Mouse (Mus musculus) limb, embryonic 10.5 days (tissue): Measurements from ENCODE around the gene Supt5. TPM values are rescaled to one million over a fixed set of nuclear protein-coding genes. Genes with fewer than 3 reads are reported as not detected.

ENCODE experiments used
- DNase-seq: peaks from one replicate; pipeline ENCODE4 v3.0.0-alpha.2; 2017; ENCODE audit warnings: low spot score
- H3K27ac ChIP-seq: fragments of 300-500 bp; sonication (generic); 2 replicates; pipeline ENCODE4 v1.5.1; 2016; ENCODE audit warnings: mild to moderate bottlenecking
- H3K27me3 ChIP-seq: fragments of 300-500 bp; sonication (generic); 2 replicates; pipeline ENCODE4 v1.6.1; 2016; ENCODE audit warnings: low read depth, mild to moderate bottlenecking; ENCODE audit not compliant: poor library complexity, severe bottlenecking
- H3K36me3 ChIP-seq: fragments of 300-500 bp; sonication (generic); 2 replicates; pipeline ENCODE4 v1.6.1; 2016; ENCODE audit warnings: mild to moderate bottlenecking, moderate library complexity
- H3K4me1 ChIP-seq: fragments of 300-500 bp; sonication (generic); 2 replicates; pipeline ENCODE4 v1.6.1; 2016
- H3K4me3 ChIP-seq: fragments of 300-500 bp; sonication (generic); 2 replicates; pipeline ENCODE4 v1.5.1; 2016; ENCODE audit warnings: mild to moderate bottlenecking, moderate library complexity
- H3K9me3 ChIP-seq: fragments of 300-500 bp; sonication (generic); replicated peaks from 2 replicates; pipeline ENCODE4 v1.6.1; 2016; ENCODE audit warnings: mild to moderate bottlenecking
- WGBS: fragments of 180-500 bp; shearing (Covaris S2); methylation state at CpG from one replicate; pipeline ENCODE4 v1.1.7; 2016; 5-methylcytosine and 5-hydroxymethylcytosine counted together
- polyA plus RNA-seq: library from polyadenylated mRNA; unstranded; fragments of >200 nt; fragmentation: Nextera tagmentation; extraction: Ambion mirVana; gene quantifications from 2 replicates; pipeline ENCODE4 v1.2.1, GENCODE M21; 2016

Supt5 gene
- polyA plus RNA-seq, 1 experiment from 2014 or later: 123 TPM

- WGBS: under 1% methylated on average over 42 of the region's 43 CpGs
- peak overlapping the region; percentile 98 for H3K27ac ChIP-seq
- peaks cover 39% of the 10 kb centered on the region for H3K36me3 ChIP-seq
- H3K9me3 ChIP-seq: no peaks in the 10 kb centered on the region
- H3K4me1 ChIP-seq: peaks cover 49% of the 10 kb centered on the region
- peak; percentile 81 for DNase-seq
- no peaks in the 10 kb centered on the region for H3K27me3 ChIP-seq
- peak overlapping the region; percentile 82 for H3K4me3 ChIP-seq
Observed at GRCm38 (mm10) chr7:28371514-28371989, 33.0 kb upstream of the Supt5 start.

GRCm38 (mm10) chr7:28370977-28371513, 32.5 kb upstream of the Supt5 start:
- no peak for DNase-seq
- Histone ChIP-seq H3K27ac (peak overlapping the region; percentile 98), H3K27me3 (no peaks in the 10 kb centered on the region), H3K9me3 (no peaks in the 10 kb centered on the region), H3K36me3 (peaks cover 44% of the 10 kb centered on the region), H3K4me1 (peaks cover 44% of the 10 kb centered on the region), H3K4me3 (peak overlapping the region; percentile 82)
- WGBS: 12% methylated on average over 11 of the region's 11 CpGs

GRCm38 (mm10) chr7:28370051-28370450, 31.5 kb upstream of the Supt5 start:
- Histone ChIP-seq H3K9me3 (no peaks in the 10 kb centered on the region), H3K27me3 (no peaks in the 10 kb centered on the region), H3K4me3 (peak overlapping the region; percentile 82), H3K36me3 (peaks cover 54% of the 10 kb centered on the region), H3K4me1 (peaks cover 37% of the 10 kb centered on the region), H3K27ac (peak overlapping the region; percentile 42; the same call in 1 of the 2 replicates)
- 94% methylated on average over 14 of the region's 14 CpGs for WGBS
- no peak for DNase-seq

- peak overlapping the region; percentile 18; the same call in 1 of the 2 replicates for H3K4me3 ChIP-seq
- 93% methylated on average over 16 of the region's 16 CpGs for WGBS
Observed at GRCm38 (mm10) chr7:28368276-28368920, 29.9 kb upstream of the Supt5 start.

GRCm38 (mm10) chr7:28367663-28368275, 29.2 kb upstream of the Supt5 start:
- 92% methylated on average over 16 of the region's 16 CpGs for WGBS
- H3K36me3 ChIP-seq: peaks cover 77% of the 10 kb centered on the region
- H3K4me1 ChIP-seq: peaks cover 27% of the 10 kb centered on the region
- H3K9me3 ChIP-seq: no peaks in the 10 kb centered on the region
- no peaks in the 10 kb centered on the region for H3K27me3 ChIP-seq
- DNase-seq: no peak
- no peak overlapping the region for H3K27ac ChIP-seq
- no peak overlapping the region for H3K4me3 ChIP-seq

More at GRCm38 (mm10) chr7:28368276-28368920, 29.9 kb upstream of the Supt5 start:
- H3K27me3 ChIP-seq: no peaks in the 10 kb centered on the region
- no peak overlapping the region for H3K27ac ChIP-seq
- H3K36me3 ChIP-seq: peaks cover 71% of the 10 kb centered on the region
- H3K9me3 ChIP-seq: no peaks in the 10 kb centered on the region
- no peak for DNase-seq
- H3K4me1 ChIP-seq: peaks cover 27% of the 10 kb centered on the region

- H3K9me3 ChIP-seq: no peaks in the 10 kb centered on the region
- DNase-seq: no peak
- peaks cover 92% of the 10 kb centered on the region for H3K36me3 ChIP-seq
- H3K4me3 ChIP-seq: no peak overlapping the region
- WGBS: 90% methylated on average over 16 of the region's 16 CpGs
- H3K27ac ChIP-seq: no peak overlapping the region
- H3K4me1 ChIP-seq: peaks cover 12% of the 10 kb centered on the region
- H3K27me3 ChIP-seq: no peaks in the 10 kb centered on the region
Observed at GRCm38 (mm10) chr7:28362441-28363060, 24.0 kb upstream of the Supt5 start.

GRCm38 (mm10) chr7:28361647-28362341, 23.2 kb upstream of the Supt5 start:
- Histone ChIP-seq H3K9me3 (no peaks in the 10 kb centered on the region), H3K27ac (no peak overlapping the region), H3K27me3 (no peaks in the 10 kb centered on the region), H3K4me1 (peaks cover 19% of the 10 kb centered on the region), H3K36me3 (peaks cover 85% of the 10 kb centered on the region), H3K4me3 (no peak overlapping the region)
- no peak for DNase-seq
- 96% methylated on average over 20 of the region's 20 CpGs for WGBS

- H3K9me3 ChIP-seq: no peaks in the 10 kb centered on the region
- H3K36me3 ChIP-seq: peaks cover 78% of the 10 kb centered on the region
- 94% methylated on average over 6 of the region's 6 CpGs for WGBS
- peaks cover 24% of the 10 kb centered on the region for H3K4me1 ChIP-seq
- no peak for DNase-seq
- no peak overlapping the region for H3K4me3 ChIP-seq
- H3K27me3 ChIP-seq: no peaks in the 10 kb centered on the region
- no peak overlapping the region for H3K27ac ChIP-seq
Observed at GRCm38 (mm10) chr7:28360291-28360690, 21.7 kb upstream of the Supt5 start.

GRCm38 (mm10) chr7:28359854-28360253, 21.3 kb upstream of the Supt5 start:
- H3K36me3 ChIP-seq: peaks cover 78% of the 10 kb centered on the region
- no peaks in the 10 kb centered on the region for H3K27me3 ChIP-seq
- WGBS: 91% methylated on average over 10 of the region's 10 CpGs
- no peak overlapping the region for H3K4me3 ChIP-seq
- no peak overlapping the region for H3K27ac ChIP-seq
- DNase-seq: no peak
- no peaks in the 10 kb centered on the region for H3K9me3 ChIP-seq
- H3K4me1 ChIP-seq: peaks cover 24% of the 10 kb centered on the region

- Histone ChIP-seq H3K36me3 (peaks cover 77% of the 10 kb centered on the region), H3K27ac (peak overlapping the region; percentile 70; the same call in 1 of the 2 replicates), H3K4me3 (no peak overlapping the region), H3K4me1 (peaks cover 24% of the 10 kb centered on the region), H3K27me3 (no peaks in the 10 kb centered on the region), H3K9me3 (no peaks in the 10 kb centered on the region)
- DNase-seq: no peak
- WGBS: 73% methylated on average over 7 of the region's 7 CpGs
Observed at GRCm38 (mm10) chr7:28358431-28358830, 19.9 kb upstream of the Supt5 start.

GRCm38 (mm10) chr7:28357984-28358383, 19.4 kb upstream of the Supt5 start:
- no peak for DNase-seq
- no peak overlapping the region for H3K4me3 ChIP-seq
- 19% methylated on average over 5 of the region's 5 CpGs for WGBS
- H3K36me3 ChIP-seq: peaks cover 77% of the 10 kb centered on the region
- H3K9me3 ChIP-seq: no peaks in the 10 kb centered on the region
- H3K4me1 ChIP-seq: peaks cover 24% of the 10 kb centered on the region
- peak overlapping the region; percentile 70 for H3K27ac ChIP-seq
- no peaks in the 10 kb centered on the region for H3K27me3 ChIP-seq

- Histone ChIP-seq H3K27ac (peak overlapping the region; percentile 70), H3K4me3 (no peak overlapping the region), H3K4me1 (peaks cover 26% of the 10 kb centered on the region), H3K36me3 (peaks cover 77% of the 10 kb centered on the region), H3K9me3 (no peaks in the 10 kb centered on the region), H3K27me3 (no peaks in the 10 kb centered on the region)
- WGBS: 2% methylated on average over 5 of the region's 5 CpGs
- peak; percentile 72 for DNase-seq
Observed at GRCm38 (mm10) chr7:28356981-28357380, 18.4 kb upstream of the Supt5 start.
